Mouse (Mus musculus) naive thymus-derived CD4-positive, alpha-beta T cell, adult 2 months (primary cell): ENCODE measurements around the gene Ssr1.
A peak's percentile ranks its signal among the peaks of the same experiment; 100 is the strongest.

Experiments
- DNase-seq: peaks from one replicate; pipeline ENCODE4 v3.0.0-alpha.2; 2011; ENCODE audit warnings: low read depth

Ssr1 gene

DNA sequence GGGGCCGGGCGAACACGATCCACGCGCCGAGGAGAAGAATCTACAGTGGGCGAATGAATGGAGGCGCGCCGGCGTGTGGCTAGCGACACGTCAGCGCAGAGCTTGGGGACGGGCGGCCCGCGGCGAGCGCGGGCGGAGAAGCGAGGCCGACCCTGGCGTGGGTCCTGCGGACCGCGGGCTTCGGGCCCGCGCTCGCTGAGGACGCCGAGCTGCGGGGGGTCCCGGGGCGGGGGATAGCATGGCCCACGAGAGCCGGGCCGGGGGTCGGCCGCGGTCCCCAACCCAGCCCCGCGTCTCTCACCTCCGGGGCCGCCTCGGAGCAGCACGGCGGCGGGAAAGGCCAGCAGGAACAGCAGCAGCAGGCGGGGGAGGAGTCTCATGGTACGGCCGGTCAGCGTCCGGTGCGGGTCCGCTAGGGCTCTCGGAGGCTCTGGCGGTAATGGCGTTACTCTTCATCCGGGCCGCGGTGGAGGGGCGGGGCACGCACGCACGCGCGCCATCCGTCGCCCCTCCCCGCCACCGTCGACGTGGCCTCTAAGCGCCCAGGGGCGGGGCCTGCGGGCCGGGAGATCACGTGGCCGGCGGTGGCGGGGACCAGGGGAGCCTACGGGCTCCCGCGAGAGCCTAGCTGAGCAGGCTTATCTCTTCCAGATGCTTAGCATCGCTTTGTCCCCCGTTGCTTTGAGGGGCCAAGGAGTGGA, at the start of gene Ssr1:
Gene Ssr1 (minus strand): TSS at position 514 of the 701 bp plus-strand sequence.
- peak; percentile 94 for DNase-seq

DNA sequence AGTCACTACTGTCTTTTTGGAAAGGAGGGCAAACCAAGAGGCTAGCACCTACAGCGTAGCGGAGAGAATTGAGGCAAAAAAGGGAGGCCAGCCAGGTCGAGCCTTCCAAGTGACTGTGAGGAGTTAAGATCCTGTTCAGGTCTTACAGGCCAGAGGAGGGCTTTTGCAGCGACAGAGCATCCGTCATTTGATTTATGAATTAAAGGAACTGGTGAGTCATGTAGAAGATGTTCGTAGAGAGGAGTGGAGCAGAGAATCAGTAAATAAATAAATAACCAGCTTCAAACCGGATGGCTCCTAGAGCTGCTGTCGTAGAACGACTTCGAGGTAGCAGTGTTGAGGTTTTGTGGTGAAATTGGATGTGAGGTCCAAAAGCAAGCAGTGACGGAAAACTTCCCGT, 43.8 kb upstream of the Ssr1 start:
- DNase-seq = peak; percentile 82

DNA sequence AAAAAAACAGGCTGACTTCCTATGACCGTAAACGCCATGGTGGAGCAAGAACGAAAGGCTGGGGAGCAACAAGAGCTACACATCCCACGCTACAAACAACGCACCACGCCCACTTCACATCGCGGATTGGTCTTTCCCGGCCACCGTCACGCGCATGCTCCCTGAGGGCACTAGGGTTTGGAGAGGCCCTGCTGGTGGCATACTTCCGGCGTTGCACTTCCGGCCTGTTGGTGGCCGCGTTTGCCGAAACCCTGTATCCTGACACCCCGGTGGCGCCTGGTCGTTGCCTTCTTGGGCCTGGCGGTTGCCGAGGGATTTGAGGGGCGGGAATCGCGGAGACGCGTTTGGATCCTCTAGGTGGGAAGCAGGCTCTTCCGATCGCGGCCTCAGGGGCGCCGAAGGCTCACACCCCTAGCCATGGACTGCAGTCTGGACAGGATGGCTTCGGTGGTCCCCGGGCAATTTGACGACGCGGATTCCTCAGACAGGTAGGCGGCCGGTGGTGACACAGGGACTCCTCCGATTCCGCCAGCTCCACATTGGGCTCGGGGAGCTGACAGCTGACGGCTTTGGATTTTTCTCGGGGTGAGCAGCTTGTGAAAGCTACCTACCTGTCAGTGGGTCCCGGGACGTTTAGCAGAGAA, 43.1 kb upstream of the Ssr1 start, which contains the start of gene Cage1:
Gene Cage1 (minus strand): TSS at position 26 of the 644 bp plus-strand sequence.
- peak; percentile 98 for DNase-seq

DNA sequence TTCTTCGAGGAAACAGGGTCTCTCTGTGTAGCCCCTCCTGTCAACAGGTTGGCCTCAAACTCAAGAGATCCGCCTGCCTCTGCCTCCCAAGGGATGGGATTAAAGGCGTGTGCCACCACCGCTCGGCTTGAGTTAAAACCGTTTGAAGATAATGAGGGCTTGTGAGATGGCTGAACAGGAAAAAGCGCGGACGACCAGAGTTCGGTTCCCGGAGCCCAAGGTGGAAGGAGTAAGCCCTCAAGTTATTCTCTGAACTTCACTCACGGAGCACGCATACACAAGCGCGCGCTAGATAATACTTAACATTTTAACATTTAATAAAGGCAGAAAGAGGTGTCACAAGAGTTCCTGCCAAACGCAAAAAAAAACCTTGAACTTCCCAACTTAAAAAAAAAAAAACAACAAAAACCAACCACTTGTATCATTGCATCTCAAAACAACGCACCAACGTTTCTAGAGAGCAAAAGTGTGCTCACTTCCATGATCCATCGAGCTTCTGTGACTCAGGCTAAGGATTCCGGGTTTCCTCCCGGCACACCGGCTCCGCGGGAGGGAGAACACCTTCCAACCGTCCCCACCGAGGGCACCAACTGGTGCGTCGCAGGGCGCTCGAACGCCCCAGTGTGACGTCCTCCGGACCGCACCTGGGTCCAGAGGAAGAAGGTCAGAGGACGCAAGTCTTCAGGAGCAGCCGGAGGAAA, 42.5 kb upstream of the Ssr1 start, which contains the start of gene Riok1:
Gene Riok1 (plus strand): TSS at position 653 of the 701 bp plus-strand sequence.
- DNase-seq = no peak

DNA sequence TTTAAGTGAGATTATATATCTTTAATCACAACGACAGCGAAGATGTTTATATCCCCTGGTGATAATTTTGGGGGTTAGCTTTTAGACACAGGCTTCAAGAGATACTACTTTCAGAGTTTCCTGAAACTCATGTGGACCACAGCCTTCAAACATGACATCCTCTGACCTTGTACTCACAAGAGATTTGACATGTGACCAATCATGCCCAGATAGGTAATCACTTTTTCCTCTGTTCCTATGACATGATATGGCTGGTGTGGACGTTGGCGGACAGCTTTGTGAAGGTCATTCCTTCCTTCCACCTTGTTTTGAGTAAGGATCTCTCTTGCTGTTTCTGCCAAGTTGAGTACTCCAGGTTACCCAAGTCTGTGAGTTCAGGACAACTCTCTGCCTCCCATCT, 34.4 kb upstream of the Ssr1 start:
- no peak for DNase-seq

DNA sequence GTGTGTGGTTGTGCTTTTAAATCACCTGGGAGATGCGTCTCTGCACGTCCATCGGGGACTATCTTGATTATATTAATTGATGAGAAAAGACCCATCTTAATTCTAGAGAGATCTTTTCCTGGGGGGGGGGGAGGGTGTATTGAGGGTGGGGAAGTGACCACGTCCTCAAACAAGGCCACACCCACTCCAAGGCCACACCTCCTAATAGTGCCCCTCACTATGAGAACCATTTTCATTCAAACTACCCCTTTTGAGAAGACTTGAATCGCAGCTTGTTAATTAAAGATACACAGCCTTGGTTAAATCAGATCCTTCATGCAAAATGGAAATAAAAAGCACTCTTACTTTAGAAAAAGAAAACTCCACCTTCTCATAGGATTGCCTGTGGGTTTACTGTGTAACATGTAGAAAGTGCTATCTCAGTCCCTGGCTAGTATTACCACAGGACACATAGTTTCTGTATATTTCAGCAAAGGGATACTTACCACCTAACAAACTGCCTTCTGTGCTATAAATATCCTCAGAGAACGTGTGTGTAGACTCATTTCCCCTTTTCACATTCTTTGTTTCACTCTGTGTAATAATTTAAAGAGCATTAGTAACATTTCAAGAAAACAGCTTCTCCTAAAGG, 33.7 kb upstream of the Ssr1 start:
- no peak for DNase-seq

DNA sequence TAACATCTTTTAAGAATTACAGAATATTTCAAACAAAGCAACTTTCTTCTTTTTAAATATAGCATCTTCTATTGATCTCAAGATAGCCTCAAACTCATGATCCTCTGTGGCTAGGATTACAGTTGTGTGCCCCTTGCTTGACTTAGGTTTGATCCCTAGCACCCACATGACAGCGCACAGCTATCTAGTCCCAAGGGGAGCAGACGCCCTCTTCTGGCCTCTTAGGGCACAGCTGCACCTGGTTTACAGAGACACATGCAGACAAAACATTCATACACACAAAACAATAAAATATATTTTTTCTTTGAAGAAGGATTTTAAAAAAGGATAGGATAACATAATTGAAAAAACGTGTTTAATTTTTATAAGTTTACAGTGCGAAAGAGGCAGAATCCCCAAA, 31.9 kb upstream of the Ssr1 start:
- DNase-seq = peak; percentile 18

DNA sequence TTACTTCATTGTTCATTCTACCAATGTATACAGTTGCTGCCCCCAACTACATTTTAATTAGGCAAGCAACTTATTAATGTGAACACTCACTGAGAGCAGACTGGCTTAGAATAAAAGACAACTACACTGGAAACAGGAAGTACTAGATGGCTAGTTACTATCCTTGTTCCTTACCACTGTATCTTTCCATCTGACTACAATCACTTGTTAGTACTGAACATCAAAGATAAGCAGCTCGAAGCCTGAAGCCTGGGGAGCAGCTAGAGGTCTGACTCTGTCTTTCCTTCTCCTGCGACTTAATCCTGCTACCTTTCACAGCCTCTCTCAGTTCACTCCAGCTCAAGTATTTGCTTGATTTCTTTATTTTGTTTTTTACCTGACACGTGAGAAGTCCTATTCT, 24.8 kb upstream of the Ssr1 start:
- no peak for DNase-seq

DNA sequence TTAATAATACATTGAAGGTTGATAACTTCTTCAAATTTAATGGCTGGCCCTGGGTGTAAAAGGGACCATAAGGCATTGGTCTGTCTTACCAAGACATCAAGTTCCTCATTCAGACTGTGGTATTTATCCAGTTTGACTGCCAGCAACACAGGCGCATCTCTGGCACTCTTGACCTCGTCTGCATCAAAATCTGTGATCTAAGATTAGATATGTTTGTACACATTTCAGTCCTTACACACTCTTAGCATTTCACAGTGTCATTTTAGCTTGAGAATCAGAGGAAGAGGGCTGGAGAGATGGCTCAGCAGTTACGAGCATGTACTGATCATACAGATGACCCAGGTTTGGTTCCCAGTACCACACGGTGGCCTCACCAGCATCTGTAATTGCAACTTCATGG, 21.6 kb upstream of the Ssr1 start:
- DNase-seq = no peak

DNA sequence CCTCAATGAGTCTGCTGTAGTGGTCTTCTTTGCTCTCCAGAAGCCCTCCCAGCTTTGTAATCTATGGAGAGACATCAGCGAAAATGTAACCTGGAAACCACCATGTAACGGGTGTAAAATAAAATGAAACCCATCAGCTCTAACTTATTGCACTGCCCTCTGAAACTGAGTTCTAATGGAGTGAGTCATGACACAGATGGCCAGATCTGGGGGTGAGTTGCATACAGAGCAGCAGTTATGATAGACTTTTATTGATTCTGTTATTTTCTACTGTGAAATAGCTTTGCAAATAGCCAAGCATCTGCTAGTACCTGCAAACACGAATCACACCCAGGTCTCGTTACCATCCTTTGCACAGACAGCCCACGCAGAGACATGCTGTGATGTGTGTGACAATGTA, 18.4 kb upstream of the Ssr1 start:
- DNase-seq = no peak

DNA sequence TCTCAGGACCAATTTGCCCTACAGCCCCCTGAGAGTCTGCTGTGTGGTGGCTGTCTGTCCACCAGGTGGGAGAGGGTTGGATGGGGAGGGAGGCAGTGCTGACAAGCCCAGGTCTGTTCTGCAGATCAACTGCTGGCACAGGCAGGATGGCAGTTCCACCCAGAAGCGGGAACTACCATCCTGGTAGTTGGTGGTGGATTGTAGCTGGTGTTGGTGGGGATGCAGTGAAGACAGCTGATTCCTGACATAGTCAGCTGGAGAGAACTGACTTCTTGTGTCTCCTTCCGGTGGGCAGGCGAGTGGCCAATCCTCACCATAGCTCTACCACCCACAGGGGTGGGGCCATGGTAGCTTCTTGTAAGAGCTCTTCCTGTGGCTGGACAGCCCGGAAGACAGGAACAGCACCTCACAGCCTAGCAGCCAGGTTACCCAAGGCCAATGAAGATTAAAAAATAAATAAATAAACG, 16.5 kb upstream of the Ssr1 start:
- peak; percentile 50 for DNase-seq

DNA sequence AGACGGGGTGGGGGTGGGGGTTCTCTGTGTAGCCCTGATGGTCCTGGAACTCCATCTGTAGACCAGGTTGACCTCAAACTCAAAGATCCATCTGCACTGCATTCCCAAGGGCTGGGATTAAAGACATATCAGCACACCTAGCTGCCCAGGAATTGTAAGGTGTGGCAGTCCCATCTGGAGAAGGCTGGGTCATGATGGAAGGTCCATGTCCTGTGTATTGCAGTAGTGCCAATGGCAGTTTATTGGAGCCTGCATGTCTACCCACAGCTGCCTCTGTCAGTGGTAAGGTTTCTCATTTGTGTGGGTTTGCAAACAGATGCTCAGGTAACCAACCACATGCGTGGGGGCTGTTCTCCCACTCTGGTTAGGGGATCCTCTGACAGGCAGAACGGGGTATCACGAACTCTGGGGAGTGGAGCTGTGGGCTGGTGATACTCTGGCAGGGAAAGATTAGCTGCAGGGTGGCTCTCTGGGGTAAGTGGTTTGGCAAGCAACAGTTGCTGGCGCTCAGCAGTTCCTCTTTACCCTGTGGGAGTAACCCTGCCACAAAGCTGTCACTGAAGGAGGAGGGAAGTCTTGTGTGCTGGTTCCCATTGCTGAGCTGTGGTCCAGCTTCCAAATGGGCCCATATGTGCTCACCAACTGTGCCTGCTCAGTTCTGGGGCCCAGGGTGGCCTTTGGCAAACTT, 15.8 kb upstream of the Ssr1 start:
- peak; percentile 8 for DNase-seq

DNA sequence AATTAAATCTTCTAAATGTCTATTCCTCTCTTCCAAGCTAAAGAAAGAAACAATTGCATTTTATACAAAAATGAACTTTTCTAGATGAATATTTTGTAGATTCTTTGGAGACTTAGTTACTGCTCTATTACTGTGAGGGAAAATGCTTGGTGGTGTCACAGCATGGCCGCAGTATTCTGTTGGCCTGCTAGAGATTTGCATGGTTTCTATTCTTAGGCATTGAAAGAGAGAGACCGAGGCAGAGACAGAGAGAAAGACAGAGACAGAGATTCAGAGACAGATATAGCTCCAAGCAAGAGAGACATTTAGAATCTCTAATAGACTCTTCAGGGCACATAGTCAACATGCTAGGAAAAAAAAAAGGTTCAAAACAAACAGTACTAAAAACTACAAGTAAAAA, 14.0 kb upstream of the Ssr1 start:
- DNase-seq = no peak

DNA sequence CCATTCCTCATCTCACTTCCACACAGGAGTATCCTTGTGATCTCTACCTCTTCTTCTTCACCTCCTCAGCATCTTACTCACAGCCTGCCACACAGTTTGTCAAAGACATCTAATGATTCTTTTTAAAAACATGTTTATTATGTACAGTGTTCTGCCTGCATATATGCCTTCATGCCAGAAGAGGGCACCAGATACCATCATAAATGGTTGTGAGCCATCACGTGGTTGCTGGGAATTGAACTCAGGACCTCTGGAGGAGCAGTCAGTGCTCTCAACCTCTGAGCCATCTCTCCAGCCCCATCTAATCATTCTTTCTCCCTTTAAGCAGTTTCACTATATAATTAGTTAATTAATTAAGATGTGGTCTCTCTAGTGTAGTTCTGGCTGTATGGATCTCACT, 8.4 kb upstream of the Ssr1 start:
- no peak for DNase-seq

DNA sequence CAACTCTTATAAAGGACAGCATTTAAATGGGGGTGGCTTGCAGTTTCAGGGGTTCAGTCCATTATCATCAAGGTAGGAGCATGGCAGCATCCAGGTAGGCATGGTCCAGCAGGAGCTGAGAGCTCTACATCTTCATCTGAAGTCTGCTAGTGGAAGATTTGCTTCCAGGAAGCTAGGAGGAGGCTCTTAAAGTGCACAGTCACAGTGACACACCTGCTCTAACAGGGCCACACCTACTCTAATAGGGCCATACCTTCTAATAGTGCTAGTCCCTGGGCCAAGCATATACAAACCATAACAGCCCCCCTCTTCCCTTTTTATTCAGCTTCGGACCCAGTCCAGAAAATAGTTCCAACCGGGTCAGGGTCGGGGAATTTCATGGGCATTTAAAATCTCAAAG, 5.7 kb upstream of the Ssr1 start:
- no peak for DNase-seq

DNA sequence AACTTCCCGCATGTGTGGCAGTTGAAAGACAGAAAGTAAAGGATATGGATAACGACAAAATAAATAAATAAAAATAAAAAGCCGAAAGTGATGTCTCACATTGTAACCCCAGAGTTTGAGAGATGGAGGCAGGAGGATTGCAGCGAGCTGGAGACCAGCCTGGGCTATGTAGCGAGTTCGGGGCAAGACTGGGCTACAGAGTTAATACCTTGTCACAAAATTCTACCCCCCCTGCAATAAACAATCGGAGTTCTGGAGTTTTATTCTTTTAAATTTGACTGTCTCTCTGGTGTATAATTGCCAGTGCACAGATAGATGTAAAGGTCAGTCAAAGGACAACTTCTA, 360 bp upstream of the Ssr1 start:
- no peak for DNase-seq

DNA sequence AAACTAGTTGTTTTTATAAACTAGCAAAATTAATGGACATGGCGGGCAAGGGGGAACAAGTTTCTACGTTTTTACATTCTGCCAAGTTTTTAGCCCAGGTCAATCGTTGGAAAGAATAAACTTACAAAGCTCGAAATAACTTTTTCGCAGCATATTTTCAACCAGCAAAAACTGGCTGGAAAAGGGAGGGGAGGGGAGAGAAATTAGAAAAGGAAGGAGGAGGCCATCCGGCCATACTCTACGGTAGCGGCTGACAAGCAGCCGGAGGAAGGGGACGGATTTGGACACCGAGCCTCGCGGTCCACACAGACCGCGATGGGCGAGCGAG, 677 bp downstream of the Ssr1 start:
- no peak for DNase-seq

DNA sequence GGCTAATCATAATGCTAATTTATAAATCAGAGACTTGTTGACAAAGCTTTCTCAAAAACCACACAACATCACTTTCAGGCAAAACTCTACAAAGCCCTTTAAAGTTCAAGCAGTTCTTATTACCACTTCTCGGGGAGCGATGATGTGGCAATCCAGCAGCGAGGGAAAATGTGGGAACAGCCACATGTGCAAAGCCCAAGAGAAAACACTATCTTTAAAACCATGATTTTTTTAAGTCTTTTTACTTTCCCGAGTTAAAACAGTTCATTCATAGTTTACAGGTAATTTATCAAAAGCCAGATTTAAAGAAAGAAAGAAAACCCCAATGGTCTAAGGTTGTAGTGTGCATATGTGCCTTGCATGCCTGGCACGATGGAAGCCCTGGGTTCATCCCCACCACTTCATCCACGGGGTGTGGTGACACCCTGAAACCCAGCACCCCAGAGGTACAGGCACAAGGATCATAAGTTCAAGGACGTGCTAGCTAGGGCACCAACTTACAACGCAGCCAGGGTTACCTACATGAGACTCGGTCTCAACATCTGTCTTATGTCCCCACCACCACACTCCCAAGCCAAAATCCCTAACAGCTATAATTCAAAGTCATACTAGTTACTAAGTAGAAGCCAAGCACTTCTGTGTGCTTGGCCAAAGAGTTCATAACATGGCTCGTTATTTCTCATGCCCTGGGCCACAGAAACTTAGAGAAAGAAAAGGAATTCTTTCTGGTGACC, 1.2 kb downstream of the Ssr1 start:
- DNase-seq = peak; percentile 24

DNA sequence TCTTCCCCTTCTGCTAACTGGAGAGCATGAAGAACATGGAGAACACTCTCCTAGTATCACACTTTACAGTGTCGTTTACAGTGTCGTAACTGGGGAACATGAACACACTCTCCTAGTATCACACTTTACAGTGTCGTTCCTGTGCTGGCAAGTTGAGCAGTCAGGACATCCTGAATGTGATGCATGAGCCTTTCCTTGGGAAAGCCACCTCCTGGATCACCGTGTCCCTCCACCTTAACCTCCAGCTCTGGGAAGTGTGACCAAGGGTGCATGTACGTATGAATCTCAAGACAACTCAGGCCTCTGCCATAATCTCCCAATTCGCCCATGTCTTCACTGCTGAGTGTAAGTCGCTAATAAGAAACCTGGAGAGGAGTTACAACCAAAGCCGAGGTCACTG, 4.3 kb downstream of the Ssr1 start:
- no peak for DNase-seq

DNA sequence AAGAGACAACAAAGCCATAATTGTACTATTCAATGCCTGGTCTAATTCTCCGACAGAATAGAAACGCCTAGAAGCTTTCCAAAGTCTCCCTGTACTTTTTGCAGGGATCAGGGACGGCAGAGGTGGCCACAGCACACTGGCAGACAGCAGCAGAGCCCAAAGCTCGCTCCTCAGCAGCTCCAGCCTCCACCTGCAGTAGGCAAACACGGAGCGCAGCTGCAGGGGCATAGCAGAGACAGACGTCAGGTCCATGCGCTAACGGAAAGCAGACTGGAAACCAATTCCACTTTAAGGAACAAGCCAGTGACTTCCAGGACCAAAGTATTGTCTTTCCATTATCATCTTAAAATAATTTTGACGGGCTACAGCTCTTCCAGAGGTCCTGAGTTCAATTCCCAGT, 7.9 kb downstream of the Ssr1 start:
- no peak for DNase-seq

DNA sequence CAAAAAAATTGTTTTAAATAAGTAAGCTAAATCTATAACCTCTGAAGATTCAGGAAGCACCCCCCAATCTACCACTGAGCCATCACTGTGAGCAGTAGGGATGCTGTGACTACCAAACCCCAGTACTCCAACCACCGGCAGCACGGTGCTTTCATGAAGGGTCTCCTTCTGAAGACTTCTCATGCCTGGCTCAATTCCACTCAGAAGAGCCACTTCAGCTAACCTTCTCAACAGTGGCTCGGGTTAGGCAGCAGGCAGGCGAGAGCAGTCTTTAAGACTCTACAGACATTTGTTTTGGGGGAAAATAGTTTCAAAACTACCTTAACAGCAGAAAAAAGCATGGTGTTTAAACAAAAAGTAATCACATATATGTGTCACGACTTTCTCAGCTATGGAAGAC, 13.0 kb downstream of the Ssr1 start:
- DNase-seq = no peak

DNA sequence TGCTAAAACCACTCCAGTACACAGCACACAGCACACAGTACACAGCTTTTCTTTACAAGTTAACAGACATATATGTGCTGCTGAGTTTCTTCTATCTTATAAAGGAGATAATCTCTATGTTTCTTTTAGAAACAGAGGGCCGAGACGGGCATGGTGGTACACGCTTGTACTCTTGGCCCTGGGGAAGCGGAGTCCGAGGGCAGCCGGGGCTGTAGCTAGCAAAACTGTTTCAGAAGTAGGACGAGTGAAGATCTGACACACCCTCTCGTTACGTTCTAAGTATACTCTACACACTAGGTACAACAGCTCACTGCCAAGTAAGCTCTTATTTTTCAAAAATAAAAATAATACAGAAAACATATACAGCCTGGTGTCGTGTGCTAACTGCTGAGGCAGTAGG, 13.7 kb downstream of the Ssr1 start:
- DNase-seq = no peak
